Mouse (Mus musculus) left cerebral cortex, postnatal 36 days (tissue): Measurements from ENCODE around the gene Npm3. TPM values are rescaled to one million over a fixed set of nuclear protein-coding genes. Genes with fewer than 3 reads are reported as not detected.

ENCODE experiments used
- DNase-seq, 2 experiments: peaks; one replicate each; pipeline ENCODE4 v3.0.0; 2021 to 2022; ENCODE audit warnings: low spot score in 2 of 2, mixed read lengths in 1 of 2
- intact Hi-C: fragments of 180-260 bp; cut with DNase I; formaldehyde crosslinking; loops from one replicate; pipeline ENCODE4 v1.15.1; 2025
- total RNA-seq, 2 experiments: library from RNA; stranded (reverse); gene quantifications; 2 replicates each; pipeline ENCODE4 v1.2.3; 2021

Npm3 gene
- total RNA-seq, 2 experiments from 2014 or later = 5.4 to 5.8 TPM

DNA sequence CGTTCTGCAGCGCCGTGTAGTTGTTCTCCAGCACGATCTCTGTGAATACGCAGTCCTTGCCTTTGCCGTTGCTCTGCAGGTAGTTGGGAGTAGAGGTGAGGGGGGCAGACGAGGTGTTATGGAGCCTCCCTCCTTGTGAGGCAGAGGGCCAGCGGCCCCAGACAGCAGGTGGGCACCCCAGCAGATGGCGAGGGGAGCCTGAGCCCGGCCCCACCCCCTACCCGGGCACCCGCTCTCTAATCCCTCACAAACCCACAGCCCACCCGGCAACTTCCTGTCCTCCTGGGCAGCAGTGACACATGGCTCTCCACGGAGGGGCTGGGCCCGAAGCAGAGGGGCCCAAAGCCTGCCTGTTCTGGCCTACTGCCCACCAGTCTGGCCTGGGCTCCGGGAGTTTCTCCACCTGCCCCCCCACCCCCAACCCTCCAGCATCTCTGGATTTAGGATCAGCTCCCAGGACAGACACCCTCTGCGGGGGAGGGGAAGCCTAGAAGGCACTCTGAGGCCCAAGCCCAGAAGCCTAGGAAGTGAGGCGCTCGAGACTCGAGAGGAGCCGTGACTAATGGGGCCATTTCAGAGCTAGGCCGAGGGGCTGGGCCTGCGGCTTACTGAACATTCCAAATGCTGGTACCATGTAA, 12.1 kb downstream of the Npm3 start:
- DNase-seq = no peak
- intact Hi-C loops = no loop called here

- DNase-seq = peak in 1 of 2 experiments; percentile 19
- intact Hi-C loops = no loop called here
Observed at GRCm38 (mm10) chr19:45736855-45737207, 12.6 kb downstream of the Npm3 start.

GRCm38 (mm10) chr19:45736241-45736640, 13.2 kb downstream of the Npm3 start:
- intact Hi-C loops = no loop called here
- DNase-seq = no peak

DNA sequence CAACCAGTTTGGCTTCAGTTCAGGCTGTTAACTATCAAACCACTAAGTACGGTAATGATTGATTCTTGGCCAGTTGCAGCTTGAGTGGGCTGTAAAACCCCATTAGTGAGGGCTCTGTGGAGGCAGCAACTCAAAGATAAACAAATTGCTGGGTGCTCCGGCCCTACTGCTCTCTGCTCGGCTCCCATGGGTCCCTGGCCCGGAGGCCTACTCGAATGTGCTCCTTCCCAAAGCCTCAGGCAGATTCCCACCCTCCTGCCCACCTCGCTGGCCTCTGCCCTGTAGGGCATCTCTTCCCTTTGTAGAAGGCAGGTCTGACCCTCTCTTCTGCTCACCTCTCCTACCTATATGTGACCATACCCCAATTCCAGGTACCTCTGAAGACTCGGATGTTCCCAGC, 14.6 kb downstream of the Npm3 start:
- intact Hi-C loops = no loop called here
- DNase-seq = no peak

DNA sequence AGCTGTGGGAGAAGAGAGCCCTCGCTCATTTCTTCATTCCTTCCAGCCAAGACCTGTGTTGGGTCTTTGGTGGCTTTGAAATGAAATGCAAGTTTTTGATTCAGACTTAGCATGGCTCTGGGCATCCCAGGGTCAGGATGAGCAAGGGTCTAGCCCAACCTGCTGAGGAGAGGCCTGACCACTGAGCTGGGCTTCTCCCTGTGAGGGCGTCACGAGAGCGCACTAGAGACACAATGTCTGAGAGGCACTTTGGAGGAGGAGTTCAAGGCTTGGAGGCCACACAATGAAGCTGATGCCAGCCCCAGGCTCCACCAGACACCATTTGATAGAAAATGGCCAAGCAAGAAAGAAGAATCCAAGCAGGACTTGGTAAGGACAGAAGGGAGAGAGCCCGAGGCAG, 15.2 kb downstream of the Npm3 start:
- no peak for DNase-seq
- intact Hi-C loops = no loop called here

GRCm38 (mm10) chr19:45733564-45733963, 15.8 kb downstream of the Npm3 start:
- intact Hi-C loops = no loop called here
- no peak for DNase-seq

GRCm38 (mm10) chr19:45731658-45732057, 17.7 kb downstream of the Npm3 start:
- no peak for DNase-seq
- intact Hi-C loops = no loop called here

- intact Hi-C loops = no loop called here
- no peak for DNase-seq
Observed at GRCm38 (mm10) chr19:45730042-45730441, 19.3 kb downstream of the Npm3 start.

DNA sequence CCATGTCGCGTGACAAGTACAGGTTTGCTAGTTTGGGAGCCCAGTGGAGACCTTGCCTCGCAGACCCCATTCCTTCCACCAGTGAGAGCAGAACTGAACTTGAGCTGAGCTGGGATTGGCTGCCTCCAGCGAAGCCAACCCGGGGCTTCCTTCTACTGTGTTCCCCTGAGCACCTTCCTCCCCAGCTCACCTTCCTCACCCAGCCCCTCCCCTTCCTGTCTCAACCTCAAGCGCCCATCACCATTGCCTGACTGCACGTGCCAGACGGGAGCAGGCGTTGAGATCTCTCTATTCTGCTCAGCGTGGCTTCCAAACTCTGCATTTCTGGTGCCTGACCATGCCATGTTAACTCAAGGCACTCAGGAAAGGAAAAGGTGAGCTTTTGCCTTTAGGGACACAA, 22.2 kb downstream of the Npm3 start:
- no peak for DNase-seq
- intact Hi-C loops = no loop called here

GRCm38 (mm10) chr19:45725677-45726277, 23.6 kb downstream of the Npm3 start:
- no peak for DNase-seq
- intact Hi-C loops = no loop called here

GRCm38 (mm10) chr19:45722188-45722587, 27.2 kb downstream of the Npm3 start:
- no peak for DNase-seq
- intact Hi-C loops = no loop called here

GRCm38 (mm10) chr19:45718286-45718685, 31.1 kb downstream of the Npm3 start:
- no peak for DNase-seq
- intact Hi-C loops = no loop called here

GRCm38 (mm10) chr19:45717493-45718220, 31.7 kb downstream of the Npm3 start:
- DNase-seq = peak; percentile 10 to 25
- intact Hi-C loops = no loop called here

DNA sequence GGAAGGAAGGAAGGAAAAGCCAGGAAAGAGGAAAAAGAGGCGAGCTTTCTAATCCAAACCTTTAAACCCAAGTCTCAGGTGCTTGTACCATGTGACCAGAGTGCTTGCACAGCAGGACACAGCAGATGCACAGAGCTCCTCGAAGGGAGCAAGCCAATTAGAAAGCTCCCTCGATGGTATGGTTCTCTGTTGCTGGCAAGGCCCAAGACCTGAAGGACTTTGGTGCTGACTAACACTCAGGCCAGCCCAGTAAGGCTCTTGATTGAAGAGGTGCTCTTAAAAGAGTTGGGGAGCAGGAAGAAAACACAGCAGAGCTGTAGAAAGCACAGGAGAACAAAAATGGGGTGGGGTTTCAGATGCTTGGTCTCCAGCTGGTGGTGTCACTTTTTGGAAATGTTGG, 40.7 kb downstream of the Npm3 start:
- no peak for DNase-seq
- intact Hi-C loops = no loop called here

Other genes with a start within 250 kb of the Npm3 start
- gene Poll, start 189.1 kb downstream of the Npm3 start, total RNA-seq = 1 to 10 TPM; 9.0 to 9.8 TPM
- gene Gm17018, start 189.0 kb downstream of the Npm3 start, total RNA-seq = 10 to 100 TPM; 74.2 to 75.2 TPM
- gene Fbxw4, start 89.3 kb downstream of the Npm3 start, total RNA-seq = 10 to 100 TPM; 34.4 to 35.9 TPM
- gene Fgf8, start 6.7 kb downstream of the Npm3 start, total RNA-seq = not detected
- 100 to 1,000 TPM; 143 to 168 TPM for gene Mgea5, start 34.2 kb upstream of the Npm3 start, total RNA-seq
- 100 to 1,000 TPM; 134 to 147 TPM for gene Kcnip2, start 66.5 kb upstream of the Npm3 start, total RNA-seq
- 10 to 100 TPM; 20.1 to 20.2 TPM for gene Armh3, start 248.9 kb upstream of the Npm3 start, total RNA-seq